Comparison of ENCODE assay signal across 11 mouse cellular contexts in genomic region chr1:135685316-135685715, GRCm38 (mm10). TPM values are rescaled to one million over a fixed set of nuclear protein-coding genes. Genes with fewer than 3 reads are reported as not detected.
DNase-seq lines count a peak whose midpoint lies in the region; ATAC-seq and TF ChIP-seq lines count a peak whose summit lies in the region.
"Had no signal": no experiment of that assay in that cellular context is flagged by ENCODE, and none has a peak within 500 bp of the region (broad histone marks: within the 10 kb centered on the region; RNA-seq: fewer than 3 reads in every experiment).

No protein-coding gene starts in this region.

- peaks cover 13% of the 10 kb centered on the region for H3K4me1 ChIP-seq in lung, embryonic 14.5 days (ENCODE audit: insufficient read depth)
- peaks cover 30% of the 10 kb centered on the region for H3K4me1 ChIP-seq in embryonic facial prominence, embryonic 15.5 days
- H3K4me1 ChIP-seq in forebrain, embryonic 12.5 days = peaks cover 30% of the 10 kb centered on the region

- ATAC-seq in lung, embryonic 14.5 days (ENCODE audit: insufficient read depth) = no peak
- no peak for ATAC-seq in embryonic facial prominence, embryonic 15.5 days (ENCODE audit: insufficient number of reproducible peaks, low FRiP score, low TSS enrichment, low read depth)
- ATAC-seq in forebrain, embryonic 12.5 days (ENCODE audit: low FRiP score) = no peak
- ATAC-seq: forebrain, embryonic 15.5 days; midbrain, embryonic 15.5 days had no signal

- no peaks in the 10 kb centered on the region for H3K36me3 ChIP-seq in lung, embryonic 14.5 days (ENCODE audit: insufficient read depth)
- no peaks in the 10 kb centered on the region for H3K36me3 ChIP-seq in embryonic facial prominence, embryonic 15.5 days
- no peaks in the 10 kb centered on the region for H3K36me3 ChIP-seq in macrophage (ENCODE audit: inconsistent target)
- H3K36me3 ChIP-seq in forebrain, embryonic 12.5 days (replicated peaks) = no peaks in the 10 kb centered on the region
- H3K36me3 ChIP-seq: forebrain, embryonic 15.5 days; liver, embryonic 13.5 days; midbrain, embryonic 15.5 days had no signal

- peak overlapping the region; percentile 11; the same call in 1 of the 2 replicates for H3K4me3 ChIP-seq in lung, embryonic 14.5 days (ENCODE audit: low read depth, low read length)
- no peak overlapping the region for H3K4me3 ChIP-seq in embryonic facial prominence, embryonic 15.5 days (replicated peaks)
- H3K4me3 ChIP-seq in macrophage (ENCODE audit: inconsistent target) = peak overlapping the region; percentile 81; the same call in 1 of the 2 replicates
- no peak overlapping the region for H3K4me3 ChIP-seq in forebrain, embryonic 12.5 days (replicated peaks)
- H3K4me3 ChIP-seq: forebrain, embryonic 15.5 days; midbrain, embryonic 15.5 days had no signal

- WGBS in lung, embryonic 14.5 days = 26% methylated on average over 6 of the region's 6 CpGs
- 47% methylated on average over 6 of the region's 6 CpGs for WGBS in embryonic facial prominence, embryonic 15.5 days
- WGBS in macrophage (ENCODE audit: missing documents) = 33% methylated on average over 6 of the region's 6 CpGs
- WGBS in forebrain, embryonic 12.5 days = 45% methylated on average over 6 of the region's 6 CpGs

- peak; percentile 52 for DNase-seq in gastrocnemius, postnatal 25 days
- DNase-seq in gastrocnemius, postnatal 36 days = no peak
- peak; percentile 64 for DNase-seq in lung, embryonic 14.5 days
- DNase-seq in lung, postnatal 25 days (ENCODE audit: low spot score) = no peak
- no peak for DNase-seq in cerebellum, postnatal 25 days
- DNase-seq: liver, embryonic 13.5 days had no signal

- no peaks in the 10 kb centered on the region for H3K27me3 ChIP-seq in lung, embryonic 14.5 days (ENCODE audit: insufficient read depth, low read length)
- H3K27me3 ChIP-seq in embryonic facial prominence, embryonic 15.5 days = peaks cover 10% of the 10 kb centered on the region
- H3K27me3 ChIP-seq in forebrain, embryonic 12.5 days = peaks cover 41% of the 10 kb centered on the region
- H3K27me3 ChIP-seq: forebrain, embryonic 15.5 days had no signal

- no peak for TF ChIP-seq CTCF in lung, embryonic 14.5 days (IDR thresholded peaks at IDR 0.05; ENCODE audit: low read depth)

- no peaks in the 10 kb centered on the region for H3K9me3 ChIP-seq in lung, embryonic 14.5 days (ENCODE audit: low read depth, low read length)
- H3K9me3 ChIP-seq in embryonic facial prominence, embryonic 15.5 days (replicated peaks) = no peaks in the 10 kb centered on the region
- H3K9me3 ChIP-seq in forebrain, embryonic 12.5 days = no peaks in the 10 kb centered on the region
- H3K9me3 ChIP-seq: forebrain, embryonic 15.5 days; liver, embryonic 13.5 days; midbrain, embryonic 15.5 days had no signal

- H3K4me2 ChIP-seq in lung, embryonic 14.5 days = peak overlapping the region; percentile 91
- H3K4me2 ChIP-seq in embryonic facial prominence, embryonic 15.5 days (replicated peaks) = no peak overlapping the region
- H3K4me2 ChIP-seq in forebrain, embryonic 12.5 days = no peak overlapping the region
- H3K4me2 ChIP-seq: forebrain, embryonic 15.5 days; midbrain, embryonic 15.5 days had no signal

- intact Hi-C loops in gastrocnemius, postnatal 36 days (cut with DNase I) = no loop called here

- no peak overlapping the region for H3K9ac ChIP-seq in lung, embryonic 14.5 days
- H3K9ac ChIP-seq in embryonic facial prominence, embryonic 15.5 days = no peak overlapping the region
- H3K9ac ChIP-seq in forebrain, embryonic 12.5 days = no peak overlapping the region
- H3K9ac ChIP-seq: forebrain, embryonic 15.5 days; liver, embryonic 13.5 days; midbrain, embryonic 15.5 days had no signal

- H3K79me2 ChIP-seq in macrophage (ENCODE audit: inconsistent target) = peaks cover 80% of the 10 kb centered on the region

- peak overlapping the region; percentile 69; the same call in 1 of the 2 replicates for H3K27ac ChIP-seq in lung, embryonic 14.5 days (ENCODE audit: low read depth)
- H3K27ac ChIP-seq in embryonic facial prominence, embryonic 15.5 days (replicated peaks) = peak overlapping the region; percentile 28; the same call in 1 of the 2 replicates
- peak overlapping the region; percentile 70 for H3K27ac ChIP-seq in macrophage
- no peak overlapping the region for H3K27ac ChIP-seq in forebrain, embryonic 12.5 days
- H3K27ac ChIP-seq: forebrain, embryonic 15.5 days; liver, embryonic 13.5 days; midbrain, embryonic 15.5 days had no signal

RNA-seq across cellular contexts. Expression of gene Csrp1, which starts 34.5 kb away (rescaled TPM):
- total RNA-seq in gastrocnemius, postnatal 25 days (2021) = 10 to 100 TPM; 24.8 to 41.1 TPM
- total RNA-seq in gastrocnemius, postnatal 36 days (2021) = 10 to 100 TPM; 18.1 to 22.8 TPM
- 271 and 297 TPM in 2 replicates for polyA plus RNA-seq in lung, embryonic 14.5 days (2014; fragmentation: Nextera tagmentation; extraction: Ambion mirVana)
- 118 and 128 TPM in 2 replicates for polyA plus RNA-seq in embryonic facial prominence, embryonic 15.5 days (2015; fragmentation: Nextera tagmentation; extraction: Ambion mirVana)
- total RNA-seq in macrophage (2018; cell fraction: chromatin; rRNA removed) = 10 to 100 TPM; 16.8 to 68.0 (median 25.6) TPM
- total RNA-seq in macrophage (2018; cell fraction: cytosol; rRNA removed) = 100 to 1,000 TPM; 145 to 243 (median 187) TPM
- total RNA-seq in macrophage (2018; cell fraction: nucleus; rRNA removed) = 100 to 1,000 TPM in 7 of 26 experiments, 10 to 100 TPM in 19; 50.8 to 118 (median 81.4) TPM
- polyA plus RNA-seq in macrophage (2018) = 110 to 227 TPM (median 177 TPM) in 3 replicates
- 31.6 and 33.9 TPM in 2 replicates for polyA plus RNA-seq in forebrain, embryonic 12.5 days (2016; fragmentation: Nextera tagmentation; extraction: Ambion mirVana)

Comparison
In these comparisons a context has a peak if more than half of its experiments do, and no peak if none do; other contexts are left out.
1. DNase-seq: peak in gastrocnemius, postnatal 25 days (single experiment) and lung, embryonic 14.5 days (single experiment); none in gastrocnemius, postnatal 36 days (0 of 2), lung, postnatal 25 days (single experiment) and cerebellum, postnatal 25 days (0 of 2).
2. H3K4me3 ChIP-seq: peak in lung, embryonic 14.5 days (single experiment) and macrophage (single experiment); none in embryonic facial prominence, embryonic 15.5 days (single experiment) and forebrain, embryonic 12.5 days (single experiment).